Mouse (Mus musculus) monocyte, adult 2 months (primary cell): ENCODE data around the gene Gm3147.
"Not testable (repeated sequence)": the region's sequence is repeated elsewhere in the genome, so short reads cannot be mapped to it uniquely, and the experiment has no call there.

Experiments used
- DNase-seq, 2 experiments: peaks; one replicate each; pipeline ENCODE4 v3.0.0; 2022; ENCODE audit warnings: low spot score in 2 of 2, low read depth in 1 of 2

The Gm3147 gene

GRCm38 (mm10) chr5:94616242-94616641, at the start of gene Gm3147:
TSS of gene Gm3147 (minus strand) at chr5:94616342.
- DNase-seq = not testable (repeated sequence)

GRCm38 (mm10) chr5:94648082-94648481, 31.9 kb upstream of the Gm3147 start, which contains the start of gene Gm6205:
TSS of gene Gm6205 (plus strand) at chr5:94648382.
- not testable (repeated sequence) for DNase-seq

- DNase-seq = not testable (repeated sequence)
Measured at GRCm38 (mm10) chr5:94623679-94624078, 7.5 kb upstream of the Gm3147 start, which contains the start of gene Gm6509. TSS of gene Gm6509 (plus strand) at chr5:94623979.
